Mouse (Mus musculus) heart, embryonic 10.5 days (tissue): ENCODE measurements around the gene Ephb4. TPM values are rescaled to one million over a fixed set of nuclear protein-coding genes. Genes with fewer than 3 reads are reported as not detected.

ENCODE experiments used
- DNase-seq: peaks from one replicate; pipeline ENCODE4 v3.0.0-alpha.2; 2017; ENCODE audit warnings: low spot score
- H3K27ac ChIP-seq: fragments of 300-500 bp; sonication (generic); 2 replicates; pipeline ENCODE4 v1.5.1; 2016; ENCODE audit warnings: mild to moderate bottlenecking
- H3K27me3 ChIP-seq: fragments of 300-500 bp; sonication (generic); 2 replicates; pipeline ENCODE4 v1.6.1; 2016; ENCODE audit warnings: mild to moderate bottlenecking; ENCODE audit not compliant: poor library complexity, insufficient read depth, severe bottlenecking
- H3K36me3 ChIP-seq: fragments of 300-500 bp; sonication (generic); 2 replicates; pipeline ENCODE4 v1.6.1; 2016; ENCODE audit warnings: mild to moderate bottlenecking, moderate library complexity
- H3K4me1 ChIP-seq: fragments of 300-500 bp; sonication (generic); 2 replicates; pipeline ENCODE4 v1.6.1; 2016; ENCODE audit warnings: mild to moderate bottlenecking
- H3K4me3 ChIP-seq: fragments of 300-500 bp; sonication (generic); 2 replicates; pipeline ENCODE4 v1.5.1; 2016; ENCODE audit warnings: mild to moderate bottlenecking, moderate library complexity
- H3K9me3 ChIP-seq: fragments of 300-500 bp; sonication (generic); 2 replicates; pipeline ENCODE4 v1.6.1; 2016; ENCODE audit warnings: mild to moderate bottlenecking, moderate library complexity
- WGBS: fragments of 180-500 bp; shearing (Covaris S2); methylation state at CpG from one replicate; pipeline ENCODE4 v1.1.7; 2016; 5-methylcytosine and 5-hydroxymethylcytosine counted together
- polyA plus RNA-seq: library from polyadenylated mRNA; unstranded; fragments of >200 nt; fragmentation: Nextera tagmentation; extraction: Ambion mirVana; gene quantifications from 2 replicates; pipeline ENCODE4 v1.2.1, GENCODE M21; 2016

The Ephb4 gene
- polyA plus RNA-seq, 1 experiment from 2014 or later: 42.5 TPM

GRCm38 (mm10) chr5:137383441-137383840 is 33.5 kb downstream of the Ephb4 start:
- no peaks in the 10 kb centered on the region for H3K9me3 ChIP-seq
- no peak overlapping the region for H3K4me3 ChIP-seq
- H3K36me3 ChIP-seq: no peaks in the 10 kb centered on the region
- 81% methylated on average over 7 of the region's 7 CpGs for WGBS
- DNase-seq: no peak
- H3K4me1 ChIP-seq: peaks cover 5% of the 10 kb centered on the region; the same call in 1 of the 2 replicates
- H3K27ac ChIP-seq: no peak overlapping the region
- H3K27me3 ChIP-seq: no peaks in the 10 kb centered on the region

- no peak overlapping the region for H3K27ac ChIP-seq
- H3K9me3 ChIP-seq: no peaks in the 10 kb centered on the region
- H3K27me3 ChIP-seq: peaks cover 3% of the 10 kb centered on the region; the same call in 1 of the 2 replicates
- 84% methylated on average over 7 of the region's 7 CpGs for whole genome bisulfite sequencing
- H3K4me1 ChIP-seq: no peaks in the 10 kb centered on the region
- no peak for DNase-seq
- H3K36me3 ChIP-seq: no peaks in the 10 kb centered on the region
- no peak overlapping the region for H3K4me3 ChIP-seq
Observed at GRCm38 (mm10) chr5:137386712-137387111, 36.8 kb downstream of the Ephb4 start.

- DNase-seq: no peak
- Histone ChIP-seq H3K27ac (no peak overlapping the region; the same call in 1 of the 2 replicates), H3K36me3 (no peaks in the 10 kb centered on the region), H3K9me3 (no peaks in the 10 kb centered on the region), H3K27me3 (peaks cover 36% of the 10 kb centered on the region; the same call in 1 of the 2 replicates), H3K4me3 (no peak overlapping the region), H3K4me1 (no peaks in the 10 kb centered on the region)
- 72% methylated on average over 8 of the region's 8 CpGs for WGBS
Observed at GRCm38 (mm10) chr5:137391641-137392040, 41.7 kb downstream of the Ephb4 start.

GRCm38 (mm10) chr5:137394456-137394855 is 44.5 kb downstream of the Ephb4 start:
- no peaks in the 10 kb centered on the region for H3K4me1 ChIP-seq
- no peak for DNase-seq
- H3K36me3 ChIP-seq: no peaks in the 10 kb centered on the region
- peaks cover 40% of the 10 kb centered on the region; the same call in 1 of the 2 replicates for H3K27me3 ChIP-seq
- no peaks in the 10 kb centered on the region for H3K9me3 ChIP-seq
- WGBS: 43% methylated on average over 7 of the region's 7 CpGs
- no peak overlapping the region for H3K27ac ChIP-seq
- no peak overlapping the region for H3K4me3 ChIP-seq

- peaks cover 15% of the 10 kb centered on the region for H3K4me1 ChIP-seq
- no peaks in the 10 kb centered on the region for H3K27me3 ChIP-seq
- H3K4me3 ChIP-seq: no peak overlapping the region
- H3K9me3 ChIP-seq: no peaks in the 10 kb centered on the region
- H3K36me3 ChIP-seq: no peaks in the 10 kb centered on the region
- no peak overlapping the region for H3K27ac ChIP-seq
- WGBS: 79% methylated on average over 2 of the region's 2 CpGs
- DNase-seq: no peak
Observed at GRCm38 (mm10) chr5:137404081-137404480, 54.2 kb downstream of the Ephb4 start.

- DNase-seq: no peak
- no peaks in the 10 kb centered on the region for H3K36me3 ChIP-seq
- H3K9me3 ChIP-seq: no peaks in the 10 kb centered on the region
- 0 out of 2 replicates have a peak, but pooled peaks cover 3% of the 10 kb centered on the region for H3K27me3 ChIP-seq
- peaks cover 27% of the 10 kb centered on the region for H3K4me1 ChIP-seq
- H3K4me3 ChIP-seq: no peak overlapping the region
- 62% methylated on average over 6 of the region's 6 CpGs for WGBS
- H3K27ac ChIP-seq: no peak overlapping the region
Observed at GRCm38 (mm10) chr5:137409451-137409850, 59.5 kb downstream of the Ephb4 start.

DNA sequence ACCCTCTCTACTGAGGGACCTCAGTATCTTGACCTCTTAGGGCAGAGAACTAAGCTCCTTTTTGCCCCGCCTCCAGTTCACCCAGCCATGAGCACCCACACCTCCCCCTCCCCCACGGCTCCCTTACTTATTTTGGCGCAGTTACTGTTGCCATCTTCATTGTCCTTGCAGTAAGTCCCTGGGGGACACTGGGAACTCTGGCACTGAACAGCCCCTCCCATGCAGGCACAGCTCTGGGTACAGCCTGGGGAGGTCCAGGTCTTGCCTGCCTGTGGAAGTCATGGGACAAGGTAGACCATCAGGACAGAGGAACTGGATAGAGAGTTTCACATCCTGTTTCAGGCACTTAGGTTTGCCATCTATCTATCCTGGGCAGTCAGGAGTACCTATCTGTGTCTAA is 60.2 kb downstream of the Ephb4 start:
- peaks cover 27% of the 10 kb centered on the region for H3K4me1 ChIP-seq
- DNase-seq: no peak
- no peak overlapping the region for H3K27ac ChIP-seq
- no peaks in the 10 kb centered on the region for H3K36me3 ChIP-seq
- H3K27me3 ChIP-seq: 0 out of 2 replicates have a peak, but pooled peaks cover 3% of the 10 kb centered on the region
- WGBS: 74% methylated on average over 3 of the region's 3 CpGs
- H3K9me3 ChIP-seq: no peaks in the 10 kb centered on the region
- no peak overlapping the region for H3K4me3 ChIP-seq

DNA sequence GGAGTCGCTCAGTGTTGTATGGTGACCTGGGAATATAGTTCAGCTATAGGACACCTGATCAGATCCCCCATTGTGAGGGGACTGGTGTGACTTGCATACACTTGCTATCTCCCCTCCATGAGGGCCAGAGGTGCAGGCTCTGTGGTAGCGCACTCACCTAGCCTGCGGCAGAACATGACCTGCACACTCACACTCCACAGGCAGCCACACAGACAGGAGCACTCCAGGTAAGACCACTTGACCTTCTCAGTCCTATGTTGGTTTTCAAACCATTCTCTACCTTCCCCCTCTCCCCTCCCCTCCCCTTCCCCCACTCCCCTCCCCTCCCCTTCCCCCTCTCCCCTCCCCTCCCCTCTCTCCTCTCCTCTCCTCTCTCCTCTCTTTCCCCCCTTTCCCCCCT is 60.6 kb downstream of the Ephb4 start:
- WGBS: 90% methylated on average over 3 of the region's 3 CpGs
- Histone ChIP-seq H3K4me1 (peaks cover 27% of the 10 kb centered on the region), H3K36me3 (no peaks in the 10 kb centered on the region), H3K9me3 (no peaks in the 10 kb centered on the region), H3K4me3 (no peak overlapping the region), H3K27ac (no peak overlapping the region), H3K27me3 (0 out of 2 replicates have a peak, but pooled peaks cover 3% of the 10 kb centered on the region)
- DNase-seq: no peak

GRCm38 (mm10) chr5:137411235-137411634 is 61.3 kb downstream of the Ephb4 start:
- 0 out of 2 replicates have a peak, but pooled peaks cover 3% of the 10 kb centered on the region for H3K27me3 ChIP-seq
- no peak overlapping the region for H3K27ac ChIP-seq
- peaks cover 27% of the 10 kb centered on the region for H3K4me1 ChIP-seq
- H3K36me3 ChIP-seq: no peaks in the 10 kb centered on the region
- H3K9me3 ChIP-seq: no peaks in the 10 kb centered on the region
- H3K4me3 ChIP-seq: no peak overlapping the region
- no peak for DNase-seq
- 68% methylated on average over 8 of the region's 8 CpGs for WGBS

GRCm38 (mm10) chr5:137414253-137414652 is 64.3 kb downstream of the Ephb4 start:
- no peak overlapping the region for H3K27ac ChIP-seq
- H3K4me1 ChIP-seq: peaks cover 24% of the 10 kb centered on the region
- no peaks in the 10 kb centered on the region for H3K9me3 ChIP-seq
- no peak for DNase-seq
- WGBS: 40% methylated on average over 5 of the region's 5 CpGs
- no peak overlapping the region for H3K4me3 ChIP-seq
- 0 out of 2 replicates have a peak, but pooled peaks cover 3% of the 10 kb centered on the region for H3K27me3 ChIP-seq
- no peaks in the 10 kb centered on the region for H3K36me3 ChIP-seq

DNA sequence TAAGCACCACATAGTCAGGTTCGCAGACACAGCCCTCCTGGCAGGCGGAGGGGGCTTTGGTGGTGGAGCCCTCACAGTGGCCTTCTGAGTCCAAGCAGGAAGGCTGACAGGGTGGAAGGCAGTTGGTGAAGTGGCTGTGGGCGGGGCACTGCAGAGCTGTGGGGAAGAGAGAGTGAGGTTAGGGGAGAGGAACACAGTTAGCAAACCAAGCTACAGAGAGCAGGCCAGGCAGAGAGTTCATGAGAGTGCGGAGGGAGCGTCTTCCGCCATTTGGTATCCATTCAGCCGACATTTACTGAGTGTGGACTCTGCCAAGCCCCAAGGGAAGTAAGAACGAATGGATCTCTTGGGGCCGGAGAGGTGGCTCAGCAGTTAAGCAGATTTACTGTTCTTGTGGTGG is 69.2 kb downstream of the Ephb4 start:
- H3K36me3 ChIP-seq: no peaks in the 10 kb centered on the region
- 69% methylated on average over 9 of the region's 9 CpGs for WGBS
- H3K4me3 ChIP-seq: no peak overlapping the region
- H3K27ac ChIP-seq: no peak overlapping the region
- DNase-seq: no peak
- H3K4me1 ChIP-seq: peaks cover 23% of the 10 kb centered on the region
- H3K27me3 ChIP-seq: peaks cover 4% of the 10 kb centered on the region; the same call in 1 of the 2 replicates
- H3K9me3 ChIP-seq: no peaks in the 10 kb centered on the region

DNA sequence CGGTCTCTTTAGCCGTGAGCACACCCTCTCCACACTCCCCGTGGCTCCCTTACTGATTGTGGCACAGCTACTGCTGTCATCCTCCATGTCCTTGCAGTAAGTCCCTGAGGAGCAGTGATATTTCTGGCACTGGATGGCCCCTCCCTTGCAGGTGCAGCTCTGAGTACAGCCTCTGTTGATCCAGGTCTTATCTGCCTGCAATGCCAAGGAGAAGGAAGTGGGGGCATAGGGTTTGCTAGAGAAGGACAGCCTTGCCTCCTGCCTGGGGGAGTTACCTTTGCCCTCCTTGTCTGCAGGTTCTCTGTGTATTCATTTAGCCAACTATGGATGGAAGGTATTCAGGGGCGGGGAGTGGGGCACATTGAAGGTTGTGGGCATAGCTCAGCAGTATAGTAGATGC is 69.9 kb downstream of the Ephb4 start:
- WGBS: 71% methylated on average over 4 of the region's 4 CpGs
- Histone ChIP-seq H3K27me3 (peaks cover 4% of the 10 kb centered on the region; the same call in 1 of the 2 replicates), H3K4me1 (peaks cover 23% of the 10 kb centered on the region)

GRCm38 (mm10) chr5:137425648-137426047 is 75.7 kb downstream of the Ephb4 start:
- Histone ChIP-seq H3K4me1 (0 out of 2 replicates have a peak, but pooled peaks cover 7% of the 10 kb centered on the region), H3K9me3 (no peaks in the 10 kb centered on the region), H3K27me3 (0 out of 2 replicates have a peak, but pooled peaks cover 7% of the 10 kb centered on the region), H3K36me3 (no peaks in the 10 kb centered on the region), H3K27ac (no peak overlapping the region), H3K4me3 (no peak overlapping the region)
- 66% methylated on average over 6 of the region's 6 CpGs for WGBS
- no peak for DNase-seq

More for the DNA sequence above, 69.9 kb downstream of the Ephb4 start:
- Histone ChIP-seq H3K36me3 (no peaks in the 10 kb centered on the region), H3K27ac (no peak overlapping the region), H3K4me3 (no peak overlapping the region), H3K9me3 (no peaks in the 10 kb centered on the region)
- DNase-seq: no peak
